Mouse (Mus musculus) natural killer cell, adult 2 months (primary cell): ENCODE results near the gene Gas2.

Experiments used
- DNase-seq, 2 experiments: peaks; one replicate each; pipeline ENCODE4 v3.0.0; 2022; ENCODE audit warnings: low spot score in 2 of 2

Gene Gas2

DNA sequence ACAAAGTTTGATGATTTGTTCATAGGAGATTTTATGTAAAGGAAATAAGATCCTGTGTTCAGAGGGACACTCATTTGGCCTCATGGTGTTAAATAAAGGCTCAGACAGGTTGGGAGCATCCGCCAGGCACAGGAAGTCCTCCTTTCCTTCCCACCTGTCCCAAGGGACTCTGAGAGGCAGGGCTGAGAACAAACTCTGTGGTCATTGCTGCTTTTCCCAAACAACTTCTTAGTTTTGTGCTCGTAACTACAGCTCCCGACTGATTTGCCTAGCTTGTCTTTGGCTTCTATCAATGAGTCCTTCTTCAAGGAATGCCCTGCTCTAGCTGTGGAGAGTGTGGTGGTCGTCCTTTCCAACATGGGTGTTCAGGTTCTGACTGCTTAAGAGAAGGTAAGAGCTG, 18.3 kb downstream of the Gas2 start:
- no peak for DNase-seq

- no peak for DNase-seq
Observed at GRCm38 (mm10) chr7:51885345-51885744, 23.5 kb downstream of the Gas2 start.

- DNase-seq: no peak
Observed at GRCm38 (mm10) chr7:51887678-51888567, 26.1 kb downstream of the Gas2 start.

- DNase-seq: no peak
Observed at GRCm38 (mm10) chr7:51889601-51890000, 27.8 kb downstream of the Gas2 start.

DNA sequence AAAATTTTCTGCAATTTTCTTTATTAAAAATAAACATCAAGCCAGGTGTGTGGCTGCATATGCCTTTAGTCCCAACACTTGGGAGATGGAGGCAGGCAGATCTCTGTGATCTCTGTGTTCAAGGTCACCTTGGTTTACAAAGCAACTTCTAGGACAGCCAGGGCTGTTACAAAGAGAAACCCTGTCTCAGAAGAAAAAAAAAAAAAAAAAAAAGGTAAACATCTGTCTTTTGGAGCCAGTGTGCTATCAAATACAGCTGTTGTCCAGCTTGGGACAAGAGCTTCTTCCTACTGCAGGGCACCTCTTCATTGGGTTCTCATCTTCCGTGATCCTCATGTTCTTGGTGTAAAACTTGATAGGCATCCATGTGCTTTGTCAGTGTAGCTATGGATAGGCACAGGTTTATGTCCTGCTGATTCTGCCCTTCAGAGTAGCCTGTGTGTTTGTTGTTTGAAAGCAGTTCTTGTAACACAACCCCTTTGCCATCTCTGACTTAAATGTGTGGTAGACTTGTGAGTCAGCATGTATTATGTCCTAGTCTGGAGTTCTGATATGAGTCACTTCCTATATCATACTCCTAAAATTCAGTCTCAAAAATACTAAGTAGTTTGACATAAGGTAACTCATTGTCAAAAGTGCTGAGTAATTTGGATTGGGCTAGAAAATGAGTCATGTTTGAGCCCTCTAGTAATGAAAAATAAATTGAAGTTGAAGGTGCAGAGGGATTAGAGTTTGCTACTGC, 30.6 kb downstream of the Gas2 start:
- DNase-seq: no peak

GRCm38 (mm10) chr7:51893008-51893407, 31.2 kb downstream of the Gas2 start:
- no peak for DNase-seq

GRCm38 (mm10) chr7:51894133-51894801, 32.5 kb downstream of the Gas2 start:
- DNase-seq: no peak

GRCm38 (mm10) chr7:51894939-51895338, 33.1 kb downstream of the Gas2 start:
- no peak for DNase-seq

DNA sequence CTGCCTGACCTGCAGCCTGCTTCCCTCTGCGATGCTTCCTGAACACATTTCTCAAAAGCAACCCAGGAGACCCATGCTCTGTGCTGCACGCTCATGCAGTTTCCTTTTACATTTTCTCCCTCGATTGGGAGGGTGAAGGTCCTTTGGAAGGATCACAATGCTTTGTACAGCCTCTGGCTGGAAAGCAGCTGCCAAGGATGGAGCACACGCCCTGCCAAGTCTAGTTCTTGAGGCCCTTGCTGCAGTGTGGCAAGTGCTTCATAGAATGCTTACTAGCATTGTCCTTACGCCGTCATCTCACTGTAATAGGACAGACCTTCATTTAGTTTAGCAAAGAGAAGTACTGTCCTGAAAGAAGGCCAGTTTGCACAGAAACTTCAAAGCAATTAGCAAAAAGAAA, 37.3 kb downstream of the Gas2 start:
- DNase-seq: no peak

- DNase-seq: no peak
Observed at GRCm38 (mm10) chr7:51913292-51914050, 51.7 kb downstream of the Gas2 start.

DNA sequence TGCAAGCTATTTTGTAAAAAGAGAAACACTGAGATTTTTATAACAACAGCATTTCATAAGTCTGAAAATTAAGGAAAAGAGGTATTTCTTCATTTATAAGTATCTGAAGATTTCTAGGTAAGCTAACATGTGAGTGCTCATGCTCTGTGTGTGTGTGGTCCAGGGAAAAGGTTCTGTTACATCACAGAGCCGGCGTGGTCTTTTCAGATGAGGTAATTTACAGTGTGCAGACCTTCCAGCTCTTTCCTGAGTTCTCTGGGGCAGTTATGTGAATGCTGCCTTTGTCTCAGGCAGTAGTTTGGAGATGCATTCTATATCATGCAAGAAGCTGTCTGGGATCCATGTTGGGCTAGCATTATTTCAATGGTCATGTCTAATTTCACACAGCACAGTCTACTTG, 52.3 kb downstream of the Gas2 start:
- no peak for DNase-seq

- DNase-seq: no peak
Observed at GRCm38 (mm10) chr7:51928761-51929519, 67.1 kb downstream of the Gas2 start.

DNA sequence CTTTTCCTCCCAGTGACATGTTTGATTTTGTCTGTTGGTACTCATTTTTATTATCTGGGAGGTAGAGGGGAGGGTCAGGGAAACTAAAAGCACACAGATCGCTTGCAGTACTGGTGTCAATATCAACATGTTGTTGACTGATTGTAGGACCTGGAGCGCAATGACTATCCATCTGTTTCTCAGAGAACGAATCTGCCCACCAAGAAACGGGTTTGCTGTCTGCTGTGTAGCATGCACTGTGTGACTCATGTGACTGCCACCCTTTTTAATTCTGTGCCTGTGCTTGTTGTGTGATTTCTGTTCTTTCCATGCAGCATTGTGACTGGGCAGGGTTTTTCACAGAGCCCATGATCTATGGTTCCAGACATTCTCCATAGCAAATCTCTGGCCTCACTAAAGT, 69.4 kb downstream of the Gas2 start:
- no peak for DNase-seq

DNA sequence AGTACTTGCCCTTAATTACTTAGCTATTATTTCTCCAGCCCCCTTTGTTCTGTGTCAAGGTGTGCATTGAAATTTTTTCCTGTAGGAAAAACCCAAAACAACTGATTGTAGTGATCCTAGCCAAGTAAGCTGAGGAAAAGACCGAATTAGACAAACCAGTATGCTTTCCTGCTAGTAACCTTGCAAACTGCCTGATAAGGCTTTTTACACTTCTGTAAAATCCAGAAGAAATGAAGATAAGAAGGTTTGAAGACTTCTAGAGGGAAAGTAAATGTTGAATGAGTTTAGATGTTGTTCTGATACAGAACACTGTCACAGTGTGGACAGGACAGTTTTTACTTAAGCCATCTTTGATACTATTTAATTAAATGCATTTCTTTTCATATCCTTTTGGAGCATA, 75.5 kb downstream of the Gas2 start:
- DNase-seq: no peak

GRCm38 (mm10) chr7:51940461-51940860, 78.6 kb downstream of the Gas2 start:
- no peak for DNase-seq

DNA sequence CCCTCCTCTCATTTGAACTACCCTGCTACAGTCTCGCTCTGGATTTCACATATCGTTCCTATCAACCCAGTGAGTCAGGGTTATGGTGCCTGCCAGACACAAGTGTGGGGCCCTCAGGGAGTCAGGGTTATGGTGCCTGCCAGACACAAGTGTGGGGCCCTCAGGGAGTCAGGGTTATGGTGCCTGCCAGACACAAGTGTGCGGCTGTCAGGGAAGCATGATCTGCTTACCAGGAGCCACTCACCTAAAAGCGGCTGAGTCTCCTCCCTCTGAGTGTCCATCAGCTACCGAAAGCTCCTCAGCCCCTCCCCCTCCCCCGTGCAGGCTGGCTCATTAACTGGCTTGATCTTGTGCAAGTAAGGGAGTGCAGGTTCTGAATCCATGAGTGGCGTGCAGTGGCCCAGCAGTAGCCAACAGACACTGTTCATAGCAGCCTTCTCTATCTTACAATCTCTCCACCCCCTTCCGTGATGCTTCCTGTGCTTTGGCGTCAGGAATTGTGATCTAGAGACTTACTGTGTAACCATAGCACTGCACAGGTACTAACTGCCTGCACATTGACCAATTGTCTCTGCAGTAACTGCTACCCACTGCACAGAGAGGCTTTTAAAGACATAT, 93.7 kb downstream of the Gas2 start:
- DNase-seq: no peak

- no peak for DNase-seq
Observed at GRCm38 (mm10) chr7:51957766-51958165, 96.0 kb downstream of the Gas2 start.

DNA sequence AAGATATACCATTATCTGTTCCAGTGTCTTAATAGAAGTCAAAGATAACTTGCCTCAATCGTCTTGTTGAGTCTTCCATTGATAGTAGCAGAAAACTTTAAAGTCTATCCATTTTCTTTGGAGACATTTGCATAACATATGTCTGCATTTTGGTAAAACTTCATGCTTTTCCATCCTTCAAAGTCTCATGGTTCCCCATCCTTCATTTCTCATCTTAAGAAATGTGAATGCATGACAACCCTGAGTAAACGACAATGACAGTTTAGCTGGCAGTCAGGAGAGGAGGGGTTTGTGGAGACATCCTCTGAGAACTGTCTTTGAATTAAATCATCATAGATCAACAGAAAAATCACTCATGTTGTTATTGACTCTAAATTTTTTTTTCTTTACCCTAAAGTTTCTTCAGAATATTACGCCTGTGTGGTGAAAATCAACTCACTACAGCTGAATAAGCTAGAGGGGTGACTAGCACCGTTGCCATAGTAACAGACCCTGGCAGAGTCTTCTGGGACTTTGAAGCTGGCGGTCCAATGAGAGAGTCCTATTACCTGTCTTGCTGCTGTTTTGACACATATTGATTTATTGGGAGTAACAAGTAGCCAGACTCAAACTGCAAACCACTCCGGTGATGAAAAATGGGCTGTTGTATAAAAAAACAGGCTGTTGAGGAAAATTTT, 99.0 kb downstream of the Gas2 start:
- DNase-seq: no peak

DNA sequence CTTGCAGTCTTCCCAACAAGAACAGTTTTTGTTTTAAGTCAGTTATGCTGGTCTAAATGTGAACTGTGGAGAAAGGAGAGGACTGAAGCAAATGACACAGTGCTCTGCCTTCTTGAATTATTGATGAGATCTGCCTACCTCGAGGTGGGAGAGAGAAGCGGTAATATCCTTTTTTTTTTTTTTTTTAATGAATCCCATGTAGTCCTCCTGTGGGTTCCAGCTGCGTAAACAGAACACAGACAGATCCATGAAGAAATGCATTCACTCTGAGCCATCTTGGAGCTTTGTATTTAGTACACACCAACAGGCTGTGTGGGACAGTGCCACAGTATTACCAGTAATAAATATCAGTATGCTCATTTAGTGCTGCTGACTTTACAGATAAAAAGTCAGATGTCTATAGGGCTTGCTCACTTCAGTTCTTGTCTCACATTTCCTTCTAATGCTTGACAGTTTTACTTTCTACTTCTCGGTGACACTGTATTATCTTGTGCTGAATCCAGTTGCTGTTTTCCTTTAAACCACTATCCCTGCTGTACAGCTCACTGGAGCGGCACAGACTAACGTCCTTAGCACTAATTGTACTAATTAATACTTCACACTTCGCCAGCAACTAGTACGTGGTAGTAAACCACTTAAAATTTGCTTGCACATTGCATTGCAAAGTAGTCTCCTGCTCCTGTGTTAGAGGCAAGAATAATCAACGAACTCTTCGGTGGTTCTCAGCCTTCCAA, 100.6 kb downstream of the Gas2 start:
- no peak for DNase-seq
